Mouse (Mus musculus): ENCODE measurements at regions not wholly inside any gene's neighbourhood (a gene's known extent, or its start where the extent isn't known, plus 50 kb on each side); places are given as distances from the start of the nearest gene placed in this dataset.

- TF ChIP-seq GATA1 (IDR thresholded peaks at IDR 0.05; ENCODE audit: borderline replicate concordance, low read length) (no peak), FLI1 (IDR thresholded peaks at IDR 0.05; ENCODE audit: low read length) (no peak)
- H3K36me3 ChIP-seq (replicated peaks; ENCODE audit: low read length): no peaks in the 10 kb centered on the region
- peaks cover 11% of the 10 kb centered on the region for H3K9me3 ChIP-seq
- H3K27me3 ChIP-seq (replicated peaks): no peaks in the 10 kb centered on the region
- H3K4me3 ChIP-seq (replicated peaks): no peak overlapping the region
- H3K4me1 ChIP-seq: peaks cover 4% of the 10 kb centered on the region; the same call in 1 of the 2 replicates
These were observed 279.8 kb upstream of the Foxq1 start for GRCm38 (mm10) chr13:31276005-31276644.

GRCm38 (mm10) chr13:31290630-31291029 is 265.3 kb upstream of the Foxq1 start:
- Histone ChIP-seq H3K36me3 (replicated peaks; ENCODE audit: low read length) (no peaks in the 10 kb centered on the region), H3K27me3 (replicated peaks) (peaks cover 7% of the 10 kb centered on the region), H3K4me3 (replicated peaks) (no peak overlapping the region), H3K9me3 (no peaks in the 10 kb centered on the region), H3K4me1 (no peaks in the 10 kb centered on the region)
- TF ChIP-seq GATA1 (IDR thresholded peaks at IDR 0.05; ENCODE audit: borderline replicate concordance, low read length) (no peak), FLI1 (IDR thresholded peaks at IDR 0.05; ENCODE audit: low read length) (no peak)

- no peaks in the 10 kb centered on the region for H3K4me1 ChIP-seq
- TF ChIP-seq GATA1 (IDR thresholded peaks at IDR 0.05; ENCODE audit: borderline replicate concordance, low read length) (no peak), FLI1 (IDR thresholded peaks at IDR 0.05; ENCODE audit: low read length) (no peak)
- H3K9me3 ChIP-seq: no peaks in the 10 kb centered on the region
- no peaks in the 10 kb centered on the region for H3K36me3 ChIP-seq (replicated peaks; ENCODE audit: low read length)
- no peak overlapping the region for H3K4me3 ChIP-seq (replicated peaks)
- peaks cover 7% of the 10 kb centered on the region for H3K27me3 ChIP-seq (replicated peaks)
These were observed 263.1 kb upstream of the Foxq1 start for GRCm38 (mm10) chr13:31292584-31293387.

GRCm38 (mm10) chr13:31294011-31294410 is 261.9 kb upstream of the Foxq1 start:
- no peak overlapping the region for H3K4me3 ChIP-seq (replicated peaks)
- H3K9me3 ChIP-seq: no peaks in the 10 kb centered on the region
- peaks cover 7% of the 10 kb centered on the region for H3K27me3 ChIP-seq (replicated peaks)
- TF ChIP-seq FLI1 (IDR thresholded peaks at IDR 0.05; ENCODE audit: low read length) (no peak), GATA1 (IDR thresholded peaks at IDR 0.05; ENCODE audit: borderline replicate concordance, low read length) (no peak)
- no peaks in the 10 kb centered on the region for H3K36me3 ChIP-seq (replicated peaks; ENCODE audit: low read length)
- no peaks in the 10 kb centered on the region for H3K4me1 ChIP-seq

GRCm38 (mm10) chr13:31303194-31303593 is 252.7 kb upstream of the Foxq1 start:
- Histone ChIP-seq H3K36me3 (replicated peaks; ENCODE audit: low read length) (no peaks in the 10 kb centered on the region), H3K27me3 (replicated peaks) (no peaks in the 10 kb centered on the region), H3K9me3 (no peaks in the 10 kb centered on the region), H3K4me3 (replicated peaks) (no peak overlapping the region), H3K4me1 (no peaks in the 10 kb centered on the region)
- TF ChIP-seq FLI1 (IDR thresholded peaks at IDR 0.05; ENCODE audit: low read length): no peak
- TF ChIP-seq GATA1 (IDR thresholded peaks at IDR 0.05; ENCODE audit: borderline replicate concordance, low read length): no peak

DNA sequence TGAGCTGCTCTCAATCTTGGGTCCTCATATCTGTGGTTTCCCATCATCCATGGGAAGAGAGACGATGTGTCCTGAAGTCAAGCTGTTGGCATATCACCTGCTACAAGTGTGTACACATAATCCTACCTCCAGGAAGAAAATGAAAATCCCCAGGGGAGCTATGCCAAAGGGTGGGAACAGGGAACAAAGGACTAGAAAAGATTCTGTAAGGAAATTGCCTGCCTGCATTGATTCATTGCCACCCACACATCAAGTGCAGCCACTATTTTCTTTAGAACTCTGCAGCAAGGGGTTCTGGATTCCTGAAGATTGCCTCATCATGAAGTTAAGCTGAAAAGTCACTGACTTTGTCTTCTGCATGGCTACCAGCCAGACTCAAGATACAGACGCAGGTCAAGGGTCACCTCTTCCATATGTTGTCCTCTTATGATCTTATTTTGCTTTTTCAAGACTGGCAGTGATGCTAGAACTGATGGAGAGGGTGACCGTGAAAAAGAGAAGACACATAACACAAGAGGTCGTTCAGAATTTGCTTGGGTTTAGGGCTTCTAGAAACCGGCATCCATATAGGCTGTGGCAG is 251.6 kb upstream of the Foxq1 start:
- TF ChIP-seq FLI1 (IDR thresholded peaks at IDR 0.05; ENCODE audit: low read length): no peak
- TF ChIP-seq GATA1 (IDR thresholded peaks at IDR 0.05; ENCODE audit: borderline replicate concordance, low read length): no peak
- Histone ChIP-seq H3K9me3 (peaks cover 5% of the 10 kb centered on the region; the same call in 1 of the 2 replicates), H3K27me3 (replicated peaks) (no peaks in the 10 kb centered on the region), H3K4me3 (replicated peaks) (no peak overlapping the region), H3K4me1 (no peaks in the 10 kb centered on the region), H3K36me3 (replicated peaks; ENCODE audit: low read length) (no peaks in the 10 kb centered on the region)

- TF ChIP-seq FLI1 (IDR thresholded peaks at IDR 0.05; ENCODE audit: low read length): no peak
- no peak for TF ChIP-seq GATA1 (IDR thresholded peaks at IDR 0.05; ENCODE audit: borderline replicate concordance, low read length)
- H3K27me3 ChIP-seq (replicated peaks): no peaks in the 10 kb centered on the region
- peaks cover 7% of the 10 kb centered on the region; the same call in 1 of the 2 replicates for H3K9me3 ChIP-seq
- H3K4me3 ChIP-seq (replicated peaks): no peak overlapping the region
- H3K36me3 ChIP-seq (replicated peaks; ENCODE audit: low read length): no peaks in the 10 kb centered on the region
- H3K4me1 ChIP-seq: peaks cover 3% of the 10 kb centered on the region; the same call in 1 of the 2 replicates
These were observed 246.8 kb upstream of the Foxq1 start for GRCm38 (mm10) chr13:31309083-31309621.

- peaks cover 3% of the 10 kb centered on the region; the same call in 1 of the 2 replicates for H3K4me1 ChIP-seq
- no peaks in the 10 kb centered on the region for H3K36me3 ChIP-seq (replicated peaks; ENCODE audit: low read length)
- no peak overlapping the region for H3K4me3 ChIP-seq (replicated peaks)
- TF ChIP-seq FLI1 (IDR thresholded peaks at IDR 0.05; ENCODE audit: low read length) (no peak), GATA1 (IDR thresholded peaks at IDR 0.05; ENCODE audit: borderline replicate concordance, low read length) (no peak)
- H3K9me3 ChIP-seq: peaks cover 14% of the 10 kb centered on the region; the same call in 1 of the 2 replicates
- H3K27me3 ChIP-seq (replicated peaks): no peaks in the 10 kb centered on the region
These were observed 243.2 kb upstream of the Foxq1 start for GRCm38 (mm10) chr13:31312772-31313171.

GRCm38 (mm10) chr13:31313821-31314220 is 242.1 kb upstream of the Foxq1 start:
- Histone ChIP-seq H3K36me3 (replicated peaks; ENCODE audit: low read length) (no peaks in the 10 kb centered on the region), H3K27me3 (replicated peaks) (no peaks in the 10 kb centered on the region), H3K9me3 (peaks cover 12% of the 10 kb centered on the region; the same call in 1 of the 2 replicates), H3K4me1 (peaks cover 3% of the 10 kb centered on the region; the same call in 1 of the 2 replicates), H3K4me3 (replicated peaks) (no peak overlapping the region)
- no peak for TF ChIP-seq FLI1 (IDR thresholded peaks at IDR 0.05; ENCODE audit: low read length)
- no peak for TF ChIP-seq GATA1 (IDR thresholded peaks at IDR 0.05; ENCODE audit: borderline replicate concordance, low read length)
